Mouse (Mus musculus): ENCODE measurements at regions not wholly inside any gene's neighbourhood (a gene's known extent, or its start where the extent isn't known, plus 50 kb on each side); places are given as distances from the start of the nearest gene placed in this dataset.

DNA sequence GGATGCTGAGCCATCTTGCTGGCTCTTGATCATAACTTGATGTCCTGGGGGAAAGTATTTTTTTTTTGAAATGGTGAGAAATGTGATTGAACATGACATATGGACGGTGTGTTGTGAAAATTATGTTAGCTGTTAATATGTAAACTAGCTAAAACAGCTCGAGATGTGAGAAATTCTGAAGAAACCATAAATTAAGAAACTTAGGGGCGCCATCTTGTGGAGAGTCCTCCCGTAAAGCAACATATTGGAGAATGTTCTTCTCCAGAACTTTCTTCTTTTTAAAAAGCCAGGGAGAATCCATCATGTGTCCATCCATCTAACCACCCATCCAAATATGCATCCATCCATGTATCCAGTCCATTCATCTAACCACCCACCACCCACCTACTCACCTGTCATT lies 158.7 kb upstream of the Eif4g2 start:
- DNase-seq (ENCODE audit: low read depth in 3 of 3, low spot score in 3 of 3): no peak
- ATAC-seq (ENCODE audit: insufficient read depth): no peak
- 27% methylated on average over 4 of the region's 4 CpGs for WGBS (ENCODE audit: insufficient replicate concordance)
- H3K27ac ChIP-seq: no peak overlapping the region
- no peaks in the 10 kb centered on the region for H3K4me1 ChIP-seq (replicated peaks; ENCODE audit: control insufficient read depth in 2 of 2, insufficient read depth in 2 of 2, low read length in 1 of 2)
- no peaks in the 10 kb centered on the region for H3K9me3 ChIP-seq (ENCODE audit: control insufficient read depth, low read length)
- no peak overlapping the region for H3K9ac ChIP-seq (replicated peaks)
- H3K4me3 ChIP-seq (ENCODE audit: insufficient read depth in 1 of 2, low read depth in 2 of 2, low read length in 2 of 2): no peak overlapping the region
- no peaks in the 10 kb centered on the region for H3K27me3 ChIP-seq (ENCODE audit: control insufficient read depth, insufficient read depth, low read length)
- TF ChIP-seq CTCF (IDR thresholded peaks at IDR 0.05; ENCODE audit: low read depth): no peak; the same call in 1 of the 2 replicates
- TF ChIP-seq EP300 (IDR thresholded peaks at IDR 0.05; ENCODE audit: low read depth): no peak
- H3K36me3 ChIP-seq (replicated peaks; ENCODE audit: control insufficient read depth, insufficient read depth, low read depth): no peaks in the 10 kb centered on the region
- no peak overlapping the region for H3K4me2 ChIP-seq (ENCODE audit: low read depth)

DNA sequence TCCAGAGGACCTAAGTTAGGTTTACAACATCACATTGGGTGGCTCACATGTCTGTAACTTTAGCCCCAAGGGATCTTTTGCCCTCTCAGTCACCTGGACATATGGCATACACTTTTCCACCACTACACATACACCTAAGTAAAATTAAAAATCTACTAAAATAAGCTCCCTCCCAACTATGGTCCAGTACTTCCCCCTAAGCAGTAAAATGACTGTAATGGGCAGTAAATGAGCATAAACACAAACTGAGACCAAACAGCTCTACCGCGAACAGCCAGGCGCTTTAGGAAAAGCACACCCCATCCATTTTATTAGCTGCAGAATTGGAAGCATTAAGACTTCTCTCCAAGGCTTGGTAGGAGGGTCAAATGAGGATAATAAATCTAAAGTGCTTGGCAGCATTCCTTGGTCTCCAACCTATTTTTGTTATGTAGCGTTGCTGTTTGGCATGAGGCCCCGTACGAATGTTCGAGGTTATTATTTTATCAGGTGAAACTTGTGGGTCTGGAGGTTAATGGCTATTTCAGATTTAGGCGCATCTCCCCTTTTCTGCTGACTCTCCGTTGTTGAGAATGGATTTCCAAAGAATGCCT lies 157.5 kb upstream of the Eif4g2 start:
- H3K4me3 ChIP-seq (ENCODE audit: insufficient read depth in 1 of 2, low read depth in 2 of 2, low read length in 2 of 2): no peak overlapping the region
- no peaks in the 10 kb centered on the region for H3K27me3 ChIP-seq (ENCODE audit: control insufficient read depth, insufficient read depth, low read length)
- DNase-seq (ENCODE audit: low read depth in 3 of 3, low spot score in 3 of 3) (no peak), ATAC-seq (ENCODE audit: insufficient read depth) (no peak)
- H3K27ac ChIP-seq: no peak overlapping the region
- WGBS (ENCODE audit: insufficient replicate concordance): 79% methylated on average over 9 of the region's 9 CpGs
- H3K4me1 ChIP-seq (replicated peaks; ENCODE audit: control insufficient read depth in 2 of 2, insufficient read depth in 2 of 2, low read length in 1 of 2): no peaks in the 10 kb centered on the region
- H3K9ac ChIP-seq (replicated peaks): no peak overlapping the region
- no peaks in the 10 kb centered on the region for H3K36me3 ChIP-seq (replicated peaks; ENCODE audit: control insufficient read depth, insufficient read depth, low read depth)
- TF ChIP-seq EP300 (IDR thresholded peaks at IDR 0.05; ENCODE audit: low read depth) (no peak), CTCF (IDR thresholded peaks at IDR 0.05; ENCODE audit: low read depth) (no peak)
- H3K9me3 ChIP-seq (ENCODE audit: control insufficient read depth, low read length): no peaks in the 10 kb centered on the region
- no peak overlapping the region for H3K4me2 ChIP-seq (ENCODE audit: low read depth)

DNA sequence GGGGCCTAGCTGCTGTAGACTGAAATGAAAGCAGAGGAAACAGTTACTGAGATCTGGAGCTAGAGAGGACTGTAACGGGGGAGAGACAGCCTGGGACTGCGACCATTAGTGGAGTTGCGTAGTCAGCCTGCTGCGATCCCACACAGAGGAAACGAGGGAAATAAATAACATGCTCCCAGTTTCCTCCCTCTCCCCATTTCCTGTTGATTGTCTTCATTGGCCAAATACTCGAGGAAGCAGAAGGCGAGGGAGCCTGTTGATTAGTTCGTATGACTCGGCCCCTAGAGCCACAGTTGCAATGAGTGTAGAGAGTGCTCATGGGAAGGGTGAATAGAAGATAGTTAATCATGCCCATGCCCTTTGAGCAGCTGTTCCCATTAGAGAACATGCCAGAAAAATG lies 155.0 kb upstream of the Eif4g2 start:
- Histone ChIP-seq H3K36me3 (replicated peaks; ENCODE audit: control insufficient read depth, insufficient read depth, low read depth) (no peaks in the 10 kb centered on the region), H3K9me3 (ENCODE audit: control insufficient read depth, low read length) (no peaks in the 10 kb centered on the region), H3K4me1 (replicated peaks; ENCODE audit: control insufficient read depth in 2 of 2, insufficient read depth in 2 of 2, low read length in 1 of 2) (no peaks in the 10 kb centered on the region), H3K27me3 (ENCODE audit: control insufficient read depth, insufficient read depth, low read length) (no peaks in the 10 kb centered on the region), H3K27ac (no peak overlapping the region), H3K4me2 (ENCODE audit: low read depth) (no peak overlapping the region), H3K9ac (replicated peaks) (no peak overlapping the region), H3K4me3 (ENCODE audit: insufficient read depth in 1 of 2, low read depth in 2 of 2, low read length in 2 of 2) (no peak overlapping the region)
- peak; percentile 31; the same call in 1 of the 2 replicates for ATAC-seq (ENCODE audit: insufficient read depth)
- WGBS (ENCODE audit: insufficient replicate concordance): 22% methylated on average over 9 of the region's 9 CpGs
- no peak for DNase-seq (ENCODE audit: low read depth in 3 of 3, low spot score in 3 of 3)
- TF ChIP-seq EP300 (IDR thresholded peaks at IDR 0.05; ENCODE audit: low read depth) (no peak), CTCF (IDR thresholded peaks at IDR 0.05; ENCODE audit: low read depth) (no peak)

- H3K27ac ChIP-seq: no peak overlapping the region
- TF ChIP-seq CTCF (IDR thresholded peaks at IDR 0.05; ENCODE audit: low read depth) (no peak), EP300 (IDR thresholded peaks at IDR 0.05; ENCODE audit: low read depth) (no peak)
- WGBS (ENCODE audit: insufficient replicate concordance): 65% methylated on average over 2 of the region's 2 CpGs
- H3K9me3 ChIP-seq (ENCODE audit: control insufficient read depth, low read length): no peaks in the 10 kb centered on the region
- no peaks in the 10 kb centered on the region for H3K36me3 ChIP-seq (replicated peaks; ENCODE audit: control insufficient read depth, insufficient read depth, low read depth)
- DNase-seq (ENCODE audit: low read depth in 3 of 3, low spot score in 3 of 3) (no peak), ATAC-seq (ENCODE audit: insufficient read depth) (no peak)
- H3K27me3 ChIP-seq (ENCODE audit: control insufficient read depth, insufficient read depth, low read length): no peaks in the 10 kb centered on the region
- H3K4me1 ChIP-seq (replicated peaks; ENCODE audit: control insufficient read depth in 2 of 2, insufficient read depth in 2 of 2, low read length in 1 of 2): peaks cover 0 to 4% of the 10 kb centered on the region in 2 experiments; a peak in 2 of 4 replicates
- no peak overlapping the region for H3K4me3 ChIP-seq (ENCODE audit: insufficient read depth in 1 of 2, low read depth in 2 of 2, low read length in 2 of 2)
- H3K9ac ChIP-seq (replicated peaks): no peak overlapping the region
- no peak overlapping the region for H3K4me2 ChIP-seq (ENCODE audit: low read depth)
Observed at GRCm38 (mm10) chr7:111230630-111231029, 147.8 kb upstream of the Eif4g2 start.

GRCm38 (mm10) chr7:111227082-111227481 lies 144.3 kb upstream of the Eif4g2 start:
- no peak for ATAC-seq (ENCODE audit: insufficient read depth)
- H3K36me3 ChIP-seq (replicated peaks; ENCODE audit: control insufficient read depth, insufficient read depth, low read depth): no peaks in the 10 kb centered on the region
- WGBS (ENCODE audit: insufficient replicate concordance): 37% methylated on average over 3 of the region's 3 CpGs

More at GRCm38 (mm10) chr7:111227082-111227481, 144.3 kb upstream of the Eif4g2 start:
- TF ChIP-seq EP300 (IDR thresholded peaks at IDR 0.05; ENCODE audit: low read depth) (no peak), CTCF (IDR thresholded peaks at IDR 0.05; ENCODE audit: low read depth) (no peak)
- Histone ChIP-seq H3K9me3 (ENCODE audit: control insufficient read depth, low read length) (no peaks in the 10 kb centered on the region), H3K9ac (replicated peaks) (no peak overlapping the region), H3K27me3 (ENCODE audit: control insufficient read depth, insufficient read depth, low read length) (no peaks in the 10 kb centered on the region), H3K27ac (no peak overlapping the region), H3K4me3 (ENCODE audit: insufficient read depth in 1 of 2, low read depth in 2 of 2, low read length in 2 of 2) (no peak overlapping the region), H3K4me1 (replicated peaks; ENCODE audit: control insufficient read depth in 2 of 2, insufficient read depth in 2 of 2, low read length in 1 of 2) (peaks cover 0 to 4% of the 10 kb centered on the region in 2 experiments; a peak in 2 of 4 replicates), H3K4me2 (ENCODE audit: low read depth) (no peak overlapping the region)
- no peak for DNase-seq (ENCODE audit: low read depth in 3 of 3, low spot score in 3 of 3)

Measured in liver, embryonic 14.5 days (tissue).